Mouse (Mus musculus) kidney, adult 2 months (tissue): ENCODE results near the gene Aox1. TPM values are rescaled to one million over a fixed set of nuclear protein-coding genes. Genes with fewer than 3 reads are reported as not detected.
A peak's percentile ranks its signal among the peaks of the same experiment; 100 is the strongest.

Source experiments
- DNase-seq: peaks from one replicate; pipeline ENCODE4 v3.0.0; 2021
- H3K27ac ChIP-seq: fragments of 200-500 bp; 2 replicates; pipeline ENCODE4 v1.5.1; 2012; ENCODE audit warnings: low read depth, low read length, control low read depth, inconsistent platforms; ENCODE audit not compliant: insufficient read depth
- H3K27me3 ChIP-seq: fragments of 200-500 bp; replicated peaks from 2 replicates; pipeline ENCODE4 v1.6.1; 2012; ENCODE audit warnings: mild to moderate bottlenecking, moderate library complexity, low read length, inconsistent platforms; ENCODE audit not compliant: control insufficient read depth, insufficient read depth
- H3K36me3 ChIP-seq: fragments of 200-500 bp; 2 replicates; pipeline ENCODE4 v1.6.1; 2012; ENCODE audit warnings: mild to moderate bottlenecking, moderate library complexity, low read length, inconsistent platforms; ENCODE audit not compliant: control insufficient read depth, insufficient read depth
- H3K4me1 ChIP-seq: fragments of 200-500 bp; 2 replicates; pipeline ENCODE4 v1.6.1; 2011; ENCODE audit warnings: low read length; ENCODE audit not compliant: control insufficient read depth, insufficient read depth
- H3K4me3 ChIP-seq: fragments of 200-500 bp; 2 replicates; pipeline ENCODE4 v1.5.1; 2011; ENCODE audit warnings: mild to moderate bottlenecking, low read depth, low read length, control low read depth; ENCODE audit not compliant: insufficient read depth
- CTCF ChIP-seq: fragments of 200-500 bp; conservative IDR thresholded peaks from 2 replicates; pipeline ENCODE4 v1.5.1; 2011; ENCODE audit warnings: low read depth, mild to moderate bottlenecking, control low read depth, low read length, moderate library complexity, mixed read lengths; ENCODE audit not compliant: insufficient read depth, insufficient read length
- POLR2A ChIP-seq: fragments of 200-500 bp; IDR thresholded peaks from one replicate; pipeline ENCODE4 v1.6.1; 2011; ENCODE audit warnings: low read depth, low read length, control low read depth
- WGBS: fragments of 180-500 bp; shearing (Covaris S2); methylation state at CpG from one replicate; pipeline ENCODE4 v1.1.7; 2018; 5-methylcytosine and 5-hydroxymethylcytosine counted together
- polyA plus RNA-seq: library from polyadenylated mRNA; depleted of rRNA; stranded (reverse); fragments of >200 nt; gene quantifications from 2 replicates; pipeline ENCODE4 v1.2.3, GENCODE M21; 2012; rRNA removed

The Aox1 gene
- polyA plus RNA-seq, 1 experiment = 1.8 TPM

DNA sequence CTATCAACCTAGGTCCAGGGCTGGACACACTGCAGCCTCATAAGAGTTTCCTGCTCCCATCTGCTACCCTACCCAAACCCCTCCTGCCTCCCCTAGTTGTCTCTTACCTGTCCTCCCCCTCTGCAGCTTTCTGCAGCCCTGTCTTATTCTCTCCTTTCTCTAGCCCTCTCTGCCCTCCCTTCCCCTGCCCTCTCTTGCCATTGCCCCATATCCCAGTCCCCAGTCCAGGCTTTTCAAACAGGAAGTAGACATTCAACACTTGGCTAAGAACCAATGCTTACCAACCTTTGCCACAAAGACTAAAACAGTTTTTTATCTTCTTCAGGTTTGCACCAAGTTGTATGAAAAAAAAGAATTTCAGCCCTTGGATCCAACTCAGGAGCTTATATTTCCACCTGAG, 108.2 kb downstream of the Aox1 start:
- DNase-seq = no peak
- Histone ChIP-seq H3K4me1 (no peaks in the 10 kb centered on the region), H3K27ac (no peak overlapping the region), H3K4me3 (no peak overlapping the region), H3K27me3 (no peaks in the 10 kb centered on the region), H3K36me3 (no peaks in the 10 kb centered on the region)
- no peak for TF ChIP-seq POLR2A
- TF ChIP-seq CTCF = no peak

DNA sequence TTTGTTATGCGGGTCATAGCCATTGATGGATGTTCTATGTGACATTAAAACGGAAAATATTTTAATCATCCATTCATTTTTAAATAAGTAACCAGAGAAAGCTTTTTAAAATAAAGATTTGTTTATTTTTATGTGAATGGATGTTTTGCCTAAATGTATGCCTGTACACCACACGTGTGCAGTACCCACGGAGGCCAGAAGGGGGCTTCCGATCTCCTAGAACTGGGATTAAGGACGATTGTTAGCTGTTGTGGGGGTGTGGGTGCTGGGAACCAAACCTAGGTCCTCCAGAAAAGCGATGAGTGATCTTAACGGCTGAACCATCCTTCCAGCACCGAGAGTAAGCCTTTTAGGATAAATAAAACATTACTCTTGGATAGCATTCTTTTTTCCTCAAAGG, 109.3 kb downstream of the Aox1 start:
- TF ChIP-seq CTCF = 0 out of 2 replicates have a peak, but pooled peaks have one; percentile 5
- TF ChIP-seq POLR2A = no peak
- no peak for DNase-seq
- Histone ChIP-seq H3K27ac (no peak overlapping the region), H3K4me3 (no peak overlapping the region), H3K27me3 (no peaks in the 10 kb centered on the region), H3K4me1 (no peaks in the 10 kb centered on the region), H3K36me3 (no peaks in the 10 kb centered on the region)
- 93% methylated on average over 9 of the region's 9 CpGs for WGBS

DNA sequence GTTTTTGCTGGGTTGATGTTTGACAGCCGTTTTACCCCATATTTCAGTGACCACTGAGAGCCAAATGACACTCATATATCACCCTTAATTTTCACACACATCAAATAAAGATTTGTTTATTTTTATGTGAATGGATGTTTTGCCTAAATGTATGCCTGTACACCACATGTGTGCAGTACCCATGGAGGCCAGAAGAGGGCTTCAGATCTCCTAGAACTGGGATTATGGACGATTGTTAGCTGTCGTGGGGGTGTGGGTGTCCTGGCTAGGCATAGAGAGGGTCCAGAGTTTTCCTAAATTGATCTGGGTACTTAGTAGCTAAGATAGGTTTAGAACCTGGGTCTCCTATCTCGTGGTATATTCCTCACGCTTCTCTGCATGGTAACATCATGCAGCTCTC, 110.9 kb downstream of the Aox1 start:
- Histone ChIP-seq H3K4me1 (no peaks in the 10 kb centered on the region), H3K27me3 (no peaks in the 10 kb centered on the region), H3K27ac (no peak overlapping the region), H3K4me3 (no peak overlapping the region), H3K36me3 (no peaks in the 10 kb centered on the region)
- 87% methylated on average over 5 of the region's 5 CpGs for WGBS
- DNase-seq = no peak
- TF ChIP-seq CTCF (no peak), POLR2A (no peak)

DNA sequence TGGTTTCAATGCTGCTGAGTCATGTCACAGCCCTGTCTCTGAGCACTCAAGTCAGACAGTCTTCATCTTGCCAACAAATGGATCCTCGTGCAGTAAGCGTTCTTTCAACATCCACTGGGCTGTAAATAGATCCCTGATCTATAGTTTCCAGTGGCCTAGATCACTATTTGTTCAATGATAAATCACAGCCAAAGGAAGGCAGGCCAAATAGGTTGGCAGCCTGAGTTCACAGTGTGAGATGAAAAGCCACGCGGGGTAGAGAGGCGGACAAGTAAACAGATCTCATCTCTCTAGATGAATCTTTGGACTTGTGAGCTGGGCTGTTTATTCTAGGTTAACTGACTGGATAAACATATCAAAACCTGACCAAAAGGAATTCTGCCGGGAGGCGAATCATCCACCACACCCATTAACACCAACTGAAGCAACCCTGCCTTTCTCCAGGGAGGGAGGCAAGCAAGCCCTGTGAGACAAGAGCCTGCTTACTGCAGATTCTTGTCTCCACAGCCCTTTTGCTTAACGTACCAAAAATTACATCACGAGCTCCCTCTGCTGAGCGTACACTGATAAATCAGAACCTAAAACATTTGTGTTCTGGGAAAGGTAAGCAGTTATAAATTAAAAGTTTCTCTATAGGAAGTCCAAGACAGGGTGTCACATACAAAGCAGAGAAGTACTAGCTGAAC, 114.8 kb downstream of the Aox1 start:
- H3K4me1 ChIP-seq = no peaks in the 10 kb centered on the region
- no peaks in the 10 kb centered on the region for H3K36me3 ChIP-seq
- H3K27me3 ChIP-seq = no peaks in the 10 kb centered on the region
- no peak overlapping the region for H3K4me3 ChIP-seq
- TF ChIP-seq CTCF = 0 out of 2 replicates have a peak, but pooled peaks have one; percentile 3
- TF ChIP-seq POLR2A = no peak
- H3K27ac ChIP-seq = no peak overlapping the region
- peak; percentile 30 for DNase-seq
- 23% methylated on average over 10 of the region's 10 CpGs for WGBS

DNA sequence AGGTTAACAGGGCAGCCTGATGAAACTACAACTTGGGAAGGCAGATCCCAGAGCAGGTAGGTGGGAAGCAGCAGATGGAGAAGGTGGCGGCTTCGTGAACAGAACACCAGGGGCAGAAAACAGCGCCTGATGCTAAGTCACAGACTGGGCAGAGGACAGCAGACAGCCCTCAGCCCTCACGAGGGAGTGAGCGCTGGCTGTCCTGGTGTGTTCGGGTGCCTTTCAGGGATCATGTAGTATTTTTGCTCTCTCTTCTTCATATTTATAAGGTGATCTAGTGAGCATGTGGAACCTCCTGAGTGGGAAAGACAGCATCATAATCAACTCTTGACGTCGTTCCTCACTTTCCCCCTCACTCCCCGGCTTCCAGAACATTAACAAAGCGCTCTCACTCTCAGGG, 116.3 kb downstream of the Aox1 start:
- Histone ChIP-seq H3K27ac (no peak overlapping the region), H3K36me3 (no peaks in the 10 kb centered on the region), H3K4me1 (no peaks in the 10 kb centered on the region), H3K4me3 (no peak overlapping the region), H3K27me3 (no peaks in the 10 kb centered on the region)
- no peak for DNase-seq
- WGBS = 88% methylated on average over 10 of the region's 10 CpGs
- no peak for TF ChIP-seq POLR2A
- no peak for TF ChIP-seq CTCF

DNA sequence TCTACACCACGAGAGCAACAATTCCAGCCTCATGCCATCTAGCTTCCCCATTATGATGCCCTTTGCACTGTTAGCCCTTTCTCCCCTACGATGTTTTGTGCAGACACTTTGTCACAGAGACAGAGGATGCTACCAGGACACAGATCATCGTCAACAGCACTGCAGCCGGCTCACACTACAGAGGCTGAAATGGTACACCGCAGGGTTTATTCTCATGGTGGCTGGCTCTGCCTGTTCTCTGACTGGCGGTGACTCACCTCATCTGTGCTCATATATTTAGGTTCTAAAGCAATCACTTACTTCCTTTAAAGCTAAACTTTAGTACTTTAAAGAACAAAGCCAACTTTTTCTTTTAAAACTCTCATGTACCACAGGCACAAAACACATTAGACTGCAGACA, 118.0 kb downstream of the Aox1 start:
- no peak overlapping the region for H3K27ac ChIP-seq
- no peaks in the 10 kb centered on the region for H3K4me1 ChIP-seq
- H3K36me3 ChIP-seq = no peaks in the 10 kb centered on the region
- WGBS = 40% methylated on average over 6 of the region's 6 CpGs
- no peak for DNase-seq
- no peaks in the 10 kb centered on the region for H3K27me3 ChIP-seq
- no peak for TF ChIP-seq CTCF
- TF ChIP-seq POLR2A = no peak
- H3K4me3 ChIP-seq = no peak overlapping the region

DNA sequence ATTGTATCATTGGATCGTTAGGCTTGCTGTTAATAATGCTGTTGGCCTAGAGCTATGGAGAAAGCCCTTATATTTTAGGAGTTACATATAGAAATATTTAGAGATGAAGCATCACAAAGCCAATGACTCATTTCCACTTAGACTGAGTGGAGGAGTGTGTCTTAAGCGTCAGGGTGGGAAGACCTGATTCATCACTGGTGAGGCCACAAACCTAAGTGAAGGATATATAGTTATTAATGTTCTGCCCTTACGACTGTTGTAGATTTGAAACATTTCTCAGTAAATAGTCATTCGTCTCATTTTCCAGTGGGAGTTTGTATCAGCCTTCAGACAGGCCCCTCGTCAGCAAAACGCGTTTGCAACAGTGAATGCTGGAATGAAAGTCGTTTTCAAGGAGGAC, 122.5 kb downstream of the Aox1 start:
- whole genome bisulfite sequencing = 67% methylated on average over 8 of the region's 8 CpGs
- Histone ChIP-seq H3K27ac (no peak overlapping the region), H3K27me3 (no peaks in the 10 kb centered on the region), H3K4me1 (no peaks in the 10 kb centered on the region), H3K4me3 (no peak overlapping the region), H3K36me3 (no peaks in the 10 kb centered on the region)
- no peak for DNase-seq
- TF ChIP-seq POLR2A (no peak), CTCF (no peak)

Other genes with a start within 250 kb of the Aox1 start
- gene Sgo2a, start 34.0 kb upstream of the Aox1 start, polyA plus RNA-seq = 0.03 and 0.05 TPM in 2 replicates
- gene Kctd18, start 11.0 kb upstream of the Aox1 start, polyA plus RNA-seq = 4.3 and 4.8 TPM in 2 replicates
- gene Aox3, start 83.2 kb downstream of the Aox1 start, polyA plus RNA-seq = 1.1 and 1.2 TPM in 2 replicates
- gene Aox4, start 180.5 kb downstream of the Aox1 start, polyA plus RNA-seq = 0.04 and 0.14 TPM in 2 replicates
- 0.03 TPM in 2 replicates for gene Aox2, start 248.4 kb downstream of the Aox1 start, polyA plus RNA-seq